Mouse (Mus musculus): ENCODE data around the gene Gramd1b. TPM values are rescaled to one million over a fixed set of nuclear protein-coding genes. Genes with fewer than 3 reads are reported as not detected.
A peak's percentile ranks its signal among the peaks of the same experiment; 100 is the strongest.

Gramd1b gene
- polyA plus RNA-seq, 1 experiment from 2014 or later: 4.0 TPM

DNA sequence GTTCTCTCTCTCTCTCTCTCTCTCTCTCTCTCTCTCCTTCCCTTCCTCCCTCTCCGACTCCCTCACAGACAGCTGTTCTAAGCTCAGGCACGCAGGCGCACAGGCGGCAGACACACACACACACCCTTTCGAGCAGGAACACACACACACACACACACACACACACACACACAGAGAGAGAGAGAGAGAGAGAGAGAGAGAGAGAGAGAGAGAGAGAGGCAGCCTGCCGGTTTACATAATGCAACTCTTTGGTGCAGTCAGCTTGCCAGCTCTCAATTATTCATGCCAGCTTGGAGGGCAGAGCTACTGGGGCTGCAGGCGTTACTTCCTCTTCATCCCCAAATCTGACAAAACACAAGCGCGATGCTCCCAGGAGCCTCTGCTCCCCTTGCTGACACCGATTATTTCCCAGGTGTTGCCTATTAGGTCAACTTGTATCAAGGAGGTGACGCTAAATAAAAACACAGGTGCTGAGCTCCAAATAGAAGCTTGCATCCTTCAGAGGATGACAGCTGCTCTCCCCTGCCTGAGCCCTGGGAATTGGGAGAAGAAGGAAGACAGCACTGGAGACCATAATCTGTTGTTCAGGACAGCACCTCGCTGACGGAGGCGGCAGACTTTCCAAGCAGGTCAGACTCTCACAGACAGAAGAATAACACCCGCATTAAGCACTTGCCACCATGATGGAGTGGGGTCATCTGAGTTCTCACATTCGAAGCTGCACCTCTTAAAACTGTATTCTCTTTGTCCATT lies 184.8 kb downstream of the Gramd1b start:
- WGBS: 12% methylated on average over 16 of the region's 16 CpGs
- peaks cover 12% of the 10 kb centered on the region; the same call in 1 of the 2 replicates for H3K4me1 ChIP-seq
- H3K9ac ChIP-seq: no peak overlapping the region
- peak; percentile 66 for ATAC-seq (ENCODE audit: insufficient read depth, low FRiP score, low read depth)
- H3K4me3 ChIP-seq (replicated peaks): peak overlapping the region; percentile 31
- peak overlapping the region; percentile 68 for H3K4me2 ChIP-seq
- no peaks in the 10 kb centered on the region for H3K27me3 ChIP-seq (replicated peaks)
- no peak overlapping the region for H3K27ac ChIP-seq
- H3K36me3 ChIP-seq: no peaks in the 10 kb centered on the region
- H3K9me3 ChIP-seq: no peaks in the 10 kb centered on the region

GRCm38 (mm10) chr9:40345493-40346231 lies 185.5 kb downstream of the Gramd1b start:
- peak overlapping the region; percentile 31 for H3K4me3 ChIP-seq (replicated peaks)
- no peak overlapping the region for H3K27ac ChIP-seq
- H3K4me2 ChIP-seq: peak overlapping the region; percentile 68
- 29% methylated on average over 13 of the region's 13 CpGs for WGBS
- H3K9me3 ChIP-seq: no peaks in the 10 kb centered on the region
- no peak overlapping the region for H3K9ac ChIP-seq
- H3K36me3 ChIP-seq: no peaks in the 10 kb centered on the region
- no peaks in the 10 kb centered on the region for H3K27me3 ChIP-seq (replicated peaks)
- peak; percentile 71 for ATAC-seq (ENCODE audit: insufficient read depth, low FRiP score, low read depth)
- peaks cover 12% of the 10 kb centered on the region; the same call in 1 of the 2 replicates for H3K4me1 ChIP-seq

- Histone ChIP-seq H3K27me3 (replicated peaks) (no peaks in the 10 kb centered on the region), H3K36me3 (no peaks in the 10 kb centered on the region), H3K9ac (no peak overlapping the region), H3K27ac (no peak overlapping the region), H3K4me2 (peak overlapping the region; percentile 68; the same call in 1 of the 2 replicates), H3K4me1 (peaks cover 12% of the 10 kb centered on the region; the same call in 1 of the 2 replicates), H3K4me3 (replicated peaks) (no peak overlapping the region), H3K9me3 (no peaks in the 10 kb centered on the region)
- WGBS: 54% methylated on average over 10 of the region's 10 CpGs
- ATAC-seq (ENCODE audit: insufficient read depth, low FRiP score, low read depth): no peak
Measured at GRCm38 (mm10) chr9:40344801-40345492, 186.2 kb downstream of the Gramd1b start.

DNA sequence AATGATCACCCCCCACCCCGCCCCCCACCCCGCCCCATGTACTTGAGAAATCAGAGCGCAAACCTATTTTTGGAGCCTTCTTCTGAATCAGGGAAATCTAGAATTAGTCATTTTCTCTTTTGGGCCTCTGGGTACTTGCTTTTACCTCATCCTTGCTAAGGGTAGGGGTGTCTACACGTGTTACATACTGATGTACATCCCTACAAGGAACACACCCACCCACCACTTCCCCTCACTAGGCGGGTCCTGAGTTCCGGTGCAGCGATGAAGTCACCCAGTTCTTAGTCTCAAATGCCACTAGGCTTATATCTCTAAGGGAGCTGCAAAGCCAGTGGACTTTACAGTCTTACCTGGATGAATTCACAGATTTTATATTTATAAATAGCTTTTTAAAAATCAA lies 187.4 kb downstream of the Gramd1b start:
- no peak for ATAC-seq (ENCODE audit: insufficient read depth, low FRiP score, low read depth)
- Histone ChIP-seq H3K36me3 (no peaks in the 10 kb centered on the region), H3K4me1 (peaks cover 12% of the 10 kb centered on the region; the same call in 1 of the 2 replicates), H3K27me3 (replicated peaks) (no peaks in the 10 kb centered on the region), H3K9ac (no peak overlapping the region), H3K9me3 (no peaks in the 10 kb centered on the region), H3K4me3 (replicated peaks) (no peak overlapping the region), H3K4me2 (no peak overlapping the region), H3K27ac (no peak overlapping the region)
- 92% methylated on average over 7 of the region's 7 CpGs for WGBS

DNA sequence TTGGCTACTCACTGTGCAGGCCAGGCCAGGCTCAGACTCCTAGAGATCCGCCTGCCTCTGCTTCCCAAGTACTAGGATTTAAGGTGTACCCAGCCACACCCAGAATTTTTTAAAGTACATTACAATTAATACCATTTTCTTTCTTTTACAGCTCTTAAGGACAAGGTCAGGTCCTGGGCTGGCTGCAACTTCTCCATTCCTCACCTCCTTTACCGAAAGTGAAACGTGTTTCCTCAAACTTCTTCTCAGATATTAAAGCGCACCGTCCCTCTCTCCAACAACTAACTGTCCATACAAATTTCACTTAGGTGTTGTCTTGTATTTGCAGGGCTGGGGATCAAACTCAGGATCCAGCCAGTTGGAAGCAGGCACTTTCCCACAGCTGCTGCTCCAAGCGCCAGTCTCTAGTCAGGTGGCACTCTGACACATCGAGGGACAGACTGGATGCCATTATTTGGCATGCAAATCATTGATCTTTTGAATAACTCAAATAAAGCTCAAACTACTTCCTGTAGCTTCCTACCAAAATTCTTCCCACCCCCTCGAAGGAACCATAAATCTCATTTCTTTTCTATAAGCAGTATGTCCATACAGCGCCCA lies 188.0 kb downstream of the Gramd1b start:
- peaks cover 12% of the 10 kb centered on the region; the same call in 1 of the 2 replicates for H3K4me1 ChIP-seq
- 87% methylated on average over 9 of the region's 9 CpGs for WGBS
- H3K9ac ChIP-seq: no peak overlapping the region
- no peaks in the 10 kb centered on the region for H3K9me3 ChIP-seq
- H3K27me3 ChIP-seq (replicated peaks): no peaks in the 10 kb centered on the region
- no peak overlapping the region for H3K4me3 ChIP-seq (replicated peaks)
- ATAC-seq (ENCODE audit: insufficient read depth, low FRiP score, low read depth): no peak
- H3K27ac ChIP-seq: no peak overlapping the region
- H3K36me3 ChIP-seq: no peaks in the 10 kb centered on the region
- no peak overlapping the region for H3K4me2 ChIP-seq

DNA sequence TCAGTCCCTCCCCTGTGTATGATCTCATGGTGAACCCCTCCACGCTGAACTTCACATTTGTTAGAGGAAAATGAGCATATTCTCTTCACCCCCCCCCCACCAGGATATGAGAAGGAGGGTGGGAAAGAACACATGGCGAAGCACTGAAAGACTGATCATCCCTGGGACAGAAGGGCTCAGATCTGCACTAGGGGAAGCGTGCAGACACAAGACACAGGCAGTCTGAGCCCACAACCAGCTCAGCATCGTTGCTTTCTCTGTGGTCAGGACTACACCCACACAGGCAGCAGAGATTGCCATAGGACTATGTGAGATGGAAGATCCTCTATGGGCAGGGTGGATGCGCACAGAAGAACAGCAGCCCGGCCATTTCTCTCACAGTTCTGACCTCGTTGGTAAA lies 189.1 kb downstream of the Gramd1b start:
- H3K4me2 ChIP-seq: no peak overlapping the region
- no peak overlapping the region for H3K9ac ChIP-seq
- H3K9me3 ChIP-seq: no peaks in the 10 kb centered on the region
- no peaks in the 10 kb centered on the region for H3K36me3 ChIP-seq
- ATAC-seq (ENCODE audit: insufficient read depth, low FRiP score, low read depth): no peak
- no peak overlapping the region for H3K4me3 ChIP-seq (replicated peaks)
- no peaks in the 10 kb centered on the region for H3K27me3 ChIP-seq (replicated peaks)
- no peak overlapping the region for H3K27ac ChIP-seq
- WGBS: 87% methylated on average over 7 of the region's 7 CpGs
- peaks cover 12% of the 10 kb centered on the region; the same call in 1 of the 2 replicates for H3K4me1 ChIP-seq

GRCm38 (mm10) chr9:40339578-40339977 lies 191.6 kb downstream of the Gramd1b start:
- H3K27me3 ChIP-seq (replicated peaks): no peaks in the 10 kb centered on the region
- 47% methylated on average over 9 of the region's 9 CpGs for WGBS

DNA sequence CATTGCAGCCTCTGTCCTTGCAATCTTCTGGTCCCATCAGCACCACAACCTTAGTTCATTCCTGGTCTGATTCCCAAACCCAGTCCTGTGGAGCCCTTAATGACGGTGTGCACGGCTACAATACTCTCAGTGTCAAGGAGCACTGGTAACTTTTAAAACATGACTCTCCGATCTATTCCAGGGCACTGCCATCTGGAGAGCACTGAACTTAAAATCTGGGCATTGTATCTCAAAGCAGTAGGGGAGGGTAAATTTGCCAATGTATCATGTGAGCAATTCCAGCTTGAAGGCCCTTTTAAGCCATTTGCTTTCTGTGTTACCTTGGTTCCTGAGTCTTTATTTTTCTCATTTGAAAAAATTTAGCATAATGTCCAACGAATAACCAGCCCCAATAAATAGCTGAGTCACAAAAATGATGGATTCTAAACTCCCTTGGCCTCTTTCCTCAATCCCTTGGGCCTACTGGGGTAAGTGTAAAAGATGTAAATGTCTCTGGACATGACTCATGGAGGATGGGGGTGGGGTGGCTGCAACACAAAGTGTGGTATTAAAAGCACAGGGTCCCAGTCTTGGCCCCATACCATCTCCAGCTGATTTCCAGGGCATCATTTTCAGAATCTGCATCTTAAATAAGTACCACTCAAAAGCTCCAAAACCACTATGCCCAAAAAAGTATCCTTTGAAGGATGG lies 193.9 kb downstream of the Gramd1b start:
- Histone ChIP-seq H3K4me2 (no peak overlapping the region), H3K27me3 (replicated peaks) (no peaks in the 10 kb centered on the region), H3K4me1 (no peaks in the 10 kb centered on the region), H3K9ac (no peak overlapping the region), H3K4me3 (replicated peaks) (no peak overlapping the region), H3K27ac (no peak overlapping the region), H3K9me3 (no peaks in the 10 kb centered on the region), H3K36me3 (no peaks in the 10 kb centered on the region)
- WGBS: 73% methylated on average over 4 of the region's 4 CpGs
- no peak for ATAC-seq (ENCODE audit: insufficient read depth, low FRiP score, low read depth)

More at GRCm38 (mm10) chr9:40339578-40339977, 191.6 kb downstream of the Gramd1b start:
- Histone ChIP-seq H3K4me1 (no peaks in the 10 kb centered on the region), H3K9ac (no peak overlapping the region), H3K36me3 (no peaks in the 10 kb centered on the region), H3K27ac (no peak overlapping the region), H3K4me2 (no peak overlapping the region), H3K4me3 (replicated peaks) (no peak overlapping the region), H3K9me3 (no peaks in the 10 kb centered on the region)
- ATAC-seq (ENCODE audit: insufficient read depth, low FRiP score, low read depth): no peak

DNA sequence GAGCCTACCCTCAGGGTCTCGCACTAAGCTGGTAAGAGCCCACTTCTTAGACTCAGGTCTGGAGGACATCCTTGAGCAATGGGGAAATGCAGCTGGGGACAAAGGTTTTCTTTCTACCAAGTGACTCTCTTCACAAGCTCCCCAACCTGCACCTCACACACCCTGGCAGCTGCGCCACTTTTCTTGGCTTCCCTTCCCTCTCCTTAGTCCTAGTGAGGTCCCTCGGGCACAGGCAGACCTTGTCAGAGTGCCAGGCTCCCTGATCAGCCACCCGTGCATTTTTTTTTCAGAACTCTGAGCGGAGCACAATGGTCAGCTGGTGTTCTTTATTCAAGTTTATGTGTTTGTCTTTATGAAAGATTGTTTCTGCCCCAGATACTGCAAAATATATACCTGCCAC lies 194.5 kb downstream of the Gramd1b start:
- no peak for ATAC-seq (ENCODE audit: insufficient read depth, low FRiP score, low read depth)
- Histone ChIP-seq H3K36me3 (no peaks in the 10 kb centered on the region), H3K4me3 (replicated peaks) (no peak overlapping the region), H3K4me1 (no peaks in the 10 kb centered on the region), H3K9ac (no peak overlapping the region), H3K27me3 (replicated peaks) (no peaks in the 10 kb centered on the region), H3K9me3 (no peaks in the 10 kb centered on the region), H3K27ac (no peak overlapping the region), H3K4me2 (no peak overlapping the region)
- 71% methylated on average over 5 of the region's 5 CpGs for WGBS

GRCm38 (mm10) chr9:40334617-40335016 lies 196.6 kb downstream of the Gramd1b start:
- 79% methylated on average over 2 of the region's 2 CpGs for WGBS

More at GRCm38 (mm10) chr9:40334617-40335016, 196.6 kb downstream of the Gramd1b start:
- Histone ChIP-seq H3K9me3 (no peaks in the 10 kb centered on the region), H3K36me3 (no peaks in the 10 kb centered on the region), H3K4me2 (no peak overlapping the region), H3K27ac (no peak overlapping the region), H3K4me3 (replicated peaks) (no peak overlapping the region), H3K4me1 (no peaks in the 10 kb centered on the region), H3K27me3 (replicated peaks) (no peaks in the 10 kb centered on the region), H3K9ac (no peak overlapping the region)
- no peak for ATAC-seq (ENCODE audit: insufficient read depth, low FRiP score, low read depth)

All from stomach, embryonic 15.5 days (tissue).